In the genomic region with DNA sequence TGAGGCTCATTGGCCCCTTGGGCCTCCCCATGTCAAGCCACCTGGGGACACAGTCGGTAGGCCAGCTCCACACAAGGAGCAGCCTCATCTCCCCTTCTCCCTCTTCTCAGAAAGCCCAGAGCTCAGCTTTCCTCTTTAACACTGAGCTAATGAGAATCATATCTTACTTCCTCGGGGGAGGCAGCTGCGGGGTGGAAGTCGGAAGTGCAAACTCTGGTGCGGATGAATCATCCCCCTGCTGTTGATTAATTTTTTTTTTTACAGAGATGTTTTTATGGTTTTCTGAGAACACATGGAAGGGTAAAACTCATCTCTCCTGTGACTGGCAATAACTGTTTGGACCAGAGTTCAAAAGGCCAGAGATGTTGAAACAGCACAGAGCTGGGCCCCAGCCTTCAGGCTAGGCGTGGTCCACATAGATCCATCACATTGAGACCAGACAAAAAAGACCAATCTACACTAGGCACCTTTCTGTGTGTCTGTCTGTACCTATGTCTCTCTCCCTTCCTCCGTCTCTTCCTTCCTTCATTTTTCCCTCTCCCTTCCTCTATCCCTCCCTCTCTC, we compare ENCODE assay signal across 27 mouse cellular contexts.
DNase-seq lines count a peak whose midpoint lies in the region; ATAC-seq and TF ChIP-seq lines count a peak whose summit lies in the region.
"Had no signal": no experiment of that assay in that cellular context is flagged by ENCODE, and none has a peak within 500 bp of the region (broad histone marks: within the 10 kb centered on the region; RNA-seq: fewer than 3 reads in every experiment).

No protein-coding gene starts in this region.

- ATAC-seq in intestine, postnatal 0 days = peak; percentile 94

- H3K4me2 ChIP-seq in intestine, postnatal 0 days (replicated peaks; ENCODE audit: low read depth) = no peak overlapping the region
- H3K4me2 ChIP-seq: forebrain, embryonic 12.5 days; heart, embryonic 15.5 days; hindbrain, embryonic 14.5 days; kidney, embryonic 15.5 days; liver, embryonic 13.5 days; lung, embryonic 14.5 days; neural tube, embryonic 12.5 days had no signal

- no peak for TF ChIP-seq CTCF in intestine, postnatal 0 days (IDR thresholded peaks at IDR 0.05; ENCODE audit: low read depth)

- H3K4me1 ChIP-seq in intestine, postnatal 0 days (replicated peaks; ENCODE audit: control insufficient read depth, insufficient read depth, low read length) = peaks cover 12% of the 10 kb centered on the region; the same call in 1 of the 2 replicates
- H3K4me1 ChIP-seq: forebrain, embryonic 12.5 days; kidney, embryonic 15.5 days; liver, embryonic 13.5 days; neural tube, embryonic 12.5 days had no signal

- WGBS in intestine, postnatal 0 days = 29% methylated on average over 7 of the region's 7 CpGs

- no peaks in the 10 kb centered on the region for H3K27me3 ChIP-seq in intestine, postnatal 0 days (replicated peaks; ENCODE audit: control insufficient read depth, insufficient read depth, low read length)
- H3K27me3 ChIP-seq: forebrain, embryonic 12.5 days; heart, embryonic 15.5 days; liver, embryonic 13.5 days; neural tube, embryonic 12.5 days had no signal

- no peak overlapping the region for H3K4me3 ChIP-seq in intestine, postnatal 0 days (ENCODE audit: low read depth, low read length)
- H3K4me3 ChIP-seq: forebrain, embryonic 12.5 days; gastrocnemius, adult 2 months; heart, embryonic 15.5 days; kidney, embryonic 15.5 days; liver, embryonic 13.5 days; neural tube, embryonic 12.5 days had no signal

- no peaks in the 10 kb centered on the region for H3K36me3 ChIP-seq in intestine, postnatal 0 days (ENCODE audit: control insufficient read depth, insufficient read depth)
- H3K36me3 ChIP-seq: forebrain, embryonic 12.5 days; G1E; heart, embryonic 15.5 days; kidney, embryonic 15.5 days; liver, embryonic 13.5 days; neural tube, embryonic 12.5 days had no signal

- peak; percentile 6 to 65 for DNase-seq in left cerebral cortex, postnatal 25 days (ENCODE audit: low spot score in 2 of 2)
- DNase-seq in left cerebral cortex, adult 11 months (ENCODE audit: low spot score) = no peak
- peak; percentile 3 for DNase-seq in 3T3-L1 (ENCODE audit: low read depth, low spot score)
- peak; percentile 36 for DNase-seq in NIH3T3 (ENCODE audit: low read depth)
- no peak for DNase-seq in adipocyte (ENCODE audit: low spot score)
- DNase-seq in testis, postnatal 14 days (ENCODE audit: low spot score) = no peak
- DNase-seq in embryo, embryonic 9.5 days (ENCODE audit: extremely low spot score) = no peak
- DNase-seq: adrenal gland, postnatal 14 days; B cell, adult 2 months; cerebellum, adult 9-10 months; gastrocnemius, adult 2 months; heart, postnatal 4 days; kidney, adult 11 months; liver, embryonic 13.5 days; lung, embryonic 14.5 days; lung, postnatal 36 days; midbrain, embryonic 14.5 days; spleen, adult 18-20 months; thymus, adult 18-20 months; thymus, postnatal 36 days had no signal

- H3K27ac ChIP-seq in intestine, postnatal 0 days (ENCODE audit: low read depth, low read length) = no peak overlapping the region
- H3K27ac ChIP-seq: forebrain, embryonic 12.5 days; gastrocnemius, adult 2 months; heart, embryonic 15.5 days; hindbrain, embryonic 14.5 days; kidney, embryonic 15.5 days; liver, embryonic 13.5 days; neural tube, embryonic 12.5 days had no signal

- no peak overlapping the region for H3K9ac ChIP-seq in intestine, postnatal 0 days (ENCODE audit: low read depth, low read length)
- H3K9ac ChIP-seq: forebrain, embryonic 12.5 days; heart, embryonic 15.5 days; hindbrain, embryonic 14.5 days; kidney, embryonic 15.5 days; liver, embryonic 13.5 days; lung, embryonic 14.5 days; neural tube, embryonic 12.5 days had no signal

- intact Hi-C loops in left cerebral cortex, postnatal 25 days (cut with DNase I) = no loop called here

- H3K9me3 ChIP-seq in intestine, postnatal 0 days (ENCODE audit: control insufficient read depth) = no peaks in the 10 kb centered on the region
- H3K9me3 ChIP-seq: forebrain, embryonic 12.5 days; G1E; heart, embryonic 15.5 days; kidney, embryonic 15.5 days; liver, embryonic 13.5 days; neural tube, embryonic 12.5 days had no signal

Comparison
In these comparisons a context has a peak if more than half of its experiments do, and no peak if none do; other contexts are left out.
1. DNase-seq: peak in left cerebral cortex, postnatal 25 days (2 of 2), 3T3-L1 (single experiment) and NIH3T3 (single experiment); none in left cerebral cortex, adult 11 months (single experiment), adipocyte (single experiment), testis, postnatal 14 days (single experiment) and embryo, embryonic 9.5 days (single experiment).